Mouse (Mus musculus) MEL (cell line): ENCODE measurements at regions not wholly inside any gene's neighbourhood (a gene's known extent, or its start where the extent isn't known, plus 50 kb on each side); places are given as distances from the start of the nearest gene placed in this dataset.
"Not testable (repeated sequence)": the region's sequence is repeated elsewhere in the genome, so short reads cannot be mapped to it uniquely, and the experiment has no call there.

ENCODE experiments used
- DNase-seq: peaks from one replicate; pipeline ENCODE4 v3.0.0; 2011; ENCODE audit warnings: low read depth, low spot score
- H3K27ac ChIP-seq: 2 replicates; pipeline ENCODE4 v1.5.1; 2012; ENCODE audit warnings: low read depth, mild to moderate bottlenecking, control low read depth, low read length, moderate library complexity; ENCODE audit not compliant: control insufficient read depth
- H3K27me3 ChIP-seq, 2 experiments: fragments of 150-350 bp in 1 of 2; sonication (generic) in 1 of 2; 2 replicates each; pipeline ENCODE4 v1.6.1; 2012; ENCODE audit warnings: low read length in 2 of 2, mild to moderate bottlenecking in 2 of 2, improper control_type of control experiment in 1 of 2, moderate library complexity in 1 of 2; ENCODE audit not compliant: insufficient read depth in 2 of 2, control insufficient read depth in 1 of 2
- H3K36me3 ChIP-seq, 2 experiments: 2 replicates each; pipeline ENCODE4 v1.6.1; 2012 to 2014; ENCODE audit warnings: low read length in 2 of 2, improper control_type of control experiment in 1 of 2, inconsistent platforms in 1 of 2, mild to moderate bottlenecking in 1 of 2; ENCODE audit not compliant: insufficient read depth in 2 of 2, control insufficient read depth in 1 of 2
- H3K4me1 ChIP-seq, 2 experiments: fragments of 150-350 bp in 1 of 2; sonication (generic) in 1 of 2; 2 replicates each; pipeline ENCODE4 v1.6.1; 2012; ENCODE audit warnings: low read length in 2 of 2, improper control_type of control experiment in 1 of 2, mild to moderate bottlenecking in 1 of 2; ENCODE audit not compliant: insufficient read depth in 2 of 2, control insufficient read depth in 1 of 2
- H3K4me3 ChIP-seq, 2 experiments: fragments of 150-350 bp in 1 of 2; sonication (generic) in 1 of 2; 2 replicates each; pipeline ENCODE4 v1.5.1; 2012; ENCODE audit warnings: low read depth in 2 of 2, low read length in 2 of 2, mild to moderate bottlenecking in 2 of 2, moderate library complexity in 2 of 2, control low read depth in 1 of 2, improper control_type of control experiment in 1 of 2; ENCODE audit not compliant: control insufficient read depth in 1 of 2, insufficient read depth in 1 of 2
- H3K79me2 ChIP-seq: 2 replicates; pipeline ENCODE4 v1.6.1; 2012; ENCODE audit warnings: mild to moderate bottlenecking, low read length, moderate library complexity; ENCODE audit not compliant: control insufficient read depth, poor library complexity, insufficient read depth
- H3K9ac ChIP-seq: 2 replicates; pipeline ENCODE4 v1.6.1; 2012; ENCODE audit warnings: low read depth, mild to moderate bottlenecking, control low read depth, low read length, moderate library complexity; ENCODE audit not compliant: control insufficient read depth, poor library complexity, severe bottlenecking
- H3K9me3 ChIP-seq: fragments of 150-350 bp; sonication (generic); replicated peaks from 2 replicates; pipeline ENCODE4 v1.6.1; 2012; ENCODE audit warnings: mild to moderate bottlenecking, low read length, improper control_type of control experiment, moderate library complexity; ENCODE audit not compliant: insufficient read depth
- BHLHE40 ChIP-seq: IDR thresholded peaks from 2 replicates; pipeline ENCODE4 v1.6.1; 2012; ENCODE audit warnings: low read depth, mild to moderate bottlenecking, inconsistent platforms, low read length, improper control_type of control experiment, borderline replicate concordance
- CHD1 ChIP-seq: IDR thresholded peaks from 2 replicates; pipeline ENCODE4 v1.6.1; 2012; ENCODE audit warnings: low read depth, mild to moderate bottlenecking, inconsistent platforms, low read length, improper control_type of control experiment
- CHD2 ChIP-seq: IDR thresholded peaks from 2 replicates; pipeline ENCODE4 v1.6.1; 2011; ENCODE audit warnings: low read length, improper control_type of control experiment
- E2F4 ChIP-seq: IDR thresholded peaks from 2 replicates; pipeline ENCODE4 v1.6.1; 2011; ENCODE audit warnings: low read depth, low read length, improper control_type of control experiment, borderline replicate concordance
- ELF1 ChIP-seq: IDR thresholded peaks from 2 replicates; pipeline ENCODE4 v1.6.1; 2014; ENCODE audit warnings: low read depth, mild to moderate bottlenecking, inconsistent platforms, low read length, improper control_type of control experiment, moderate library complexity
- GABPA ChIP-seq: IDR thresholded peaks from 2 replicates; pipeline ENCODE4 v1.6.1; 2012; ENCODE audit warnings: low read depth, mild to moderate bottlenecking, inconsistent platforms, low read length, improper control_type of control experiment, moderate library complexity
- JUND ChIP-seq: IDR thresholded peaks from 2 replicates; pipeline ENCODE4 v1.6.1; 2011; ENCODE audit warnings: low read depth, mild to moderate bottlenecking, improper control_type of control experiment, low read length
- MAZ ChIP-seq: IDR thresholded peaks from 2 replicates; pipeline ENCODE4 v1.6.1; 2012; ENCODE audit warnings: low read depth, mild to moderate bottlenecking, inconsistent platforms, low read length, improper control_type of control experiment
- MEF2A ChIP-seq: IDR thresholded peaks from 2 replicates; pipeline ENCODE4 v1.6.1; 2014; ENCODE audit warnings: low read depth, mild to moderate bottlenecking, inconsistent platforms, low read length, improper control_type of control experiment; ENCODE audit not compliant: poor library complexity, insufficient replicate concordance, severe bottlenecking; ENCODE audit errors: extremely low read depth
- MXI1 ChIP-seq: IDR thresholded peaks from 2 replicates; pipeline ENCODE4 v1.6.1; 2011; ENCODE audit warnings: mild to moderate bottlenecking, low read depth, low read length, improper control_type of control experiment
- MYB ChIP-seq: IDR thresholded peaks from 2 replicates; pipeline ENCODE4 v1.6.1; 2011; ENCODE audit warnings: mild to moderate bottlenecking, low read depth, low read length, improper control_type of control experiment
- MYC ChIP-seq: IDR thresholded peaks from 2 replicates; pipeline ENCODE4 v1.6.1; 2011; ENCODE audit warnings: low read depth, mild to moderate bottlenecking, low read length, improper control_type of control experiment, moderate library complexity
- POLR2A ChIP-seq, 2 experiments: IDR thresholded peaks; 2 replicates each; pipeline ENCODE4 v1.6.1; 2011 to 2012; ENCODE audit warnings: low read length in 2 of 2, mild to moderate bottlenecking in 2 of 2, control low read depth in 1 of 2, improper control_type of control experiment in 1 of 2, low read depth in 1 of 2, moderate library complexity in 1 of 2; ENCODE audit not compliant: control insufficient read depth in 1 of 2, insufficient read depth in 1 of 2, poor library complexity in 1 of 2
- POLR2AphosphoS2 ChIP-seq: IDR thresholded peaks from 2 replicates; pipeline ENCODE4 v1.6.1; 2011; ENCODE audit warnings: low read length, improper control_type of control experiment
- POLR2AphosphoS5 ChIP-seq: IDR thresholded peaks from 2 replicates; pipeline ENCODE4 v1.6.1; 2012; ENCODE audit warnings: low read depth, borderline replicate concordance, mild to moderate bottlenecking, inconsistent platforms, low read length, moderate library complexity, mixed read lengths
- RCOR1 ChIP-seq: IDR thresholded peaks from 2 replicates; pipeline ENCODE4 v1.6.1; 2012; ENCODE audit warnings: low read depth, mild to moderate bottlenecking, inconsistent platforms, low read length, improper control_type of control experiment
- SIN3A ChIP-seq: IDR thresholded peaks from 2 replicates; pipeline ENCODE4 v1.6.1; 2012; ENCODE audit warnings: low read length, improper control_type of control experiment, inconsistent platforms
- SMC3 ChIP-seq: IDR thresholded peaks from 2 replicates; pipeline ENCODE4 v1.6.1; 2011; ENCODE audit warnings: low read depth, low read length, improper control_type of control experiment
- TAL1 ChIP-seq: IDR thresholded peaks from 2 replicates; pipeline ENCODE4 v1.6.1; 2012; ENCODE audit warnings: mild to moderate bottlenecking, inconsistent platforms, low read length, moderate library complexity, mixed read lengths
- TBP ChIP-seq: IDR thresholded peaks from 2 replicates; pipeline ENCODE4 v1.8.0; 2011; ENCODE audit warnings: low read depth, low read length, improper control_type of control experiment
- USF1 ChIP-seq: IDR thresholded peaks from 2 replicates; pipeline ENCODE4 v1.6.1; 2014; ENCODE audit warnings: low read depth, mild to moderate bottlenecking, inconsistent platforms, low read length, improper control_type of control experiment, moderate library complexity
- USF2 ChIP-seq, 2 experiments: IDR thresholded peaks; 2 replicates each; pipeline ENCODE4 v1.6.1; 2011 to 2012; ENCODE audit warnings: improper control_type of control experiment in 2 of 2, low read length in 2 of 2, borderline replicate concordance in 1 of 2, inconsistent platforms in 1 of 2, low read depth in 1 of 2, mild to moderate bottlenecking in 1 of 2; ENCODE audit not compliant: insufficient read depth in 1 of 2

GRCm38 (mm10) chr1:142108826-142109225 is 1531.6 kb upstream of the B3galt2 start:
- H3K9ac ChIP-seq, H3K27ac ChIP-seq, H3K4me3 ChIP-seq, DNase-seq, H3K36me3 ChIP-seq, H3K27me3 ChIP-seq, H3K4me1 ChIP-seq, H3K9me3 ChIP-seq, H3K79me2 ChIP-seq: not testable (repeated sequence)

- H3K79me2 ChIP-seq, result no peaks in the 10 kb centered on the region
- no peaks in the 10 kb centered on the region for H3K36me3 ChIP-seq
- no peak for DNase-seq
- TF ChIP-seq POLR2AphosphoS5 (no peak), GABPA (no peak), JUND (no peak), TAL1 (no peak), MYC (no peak)
- H3K4me3 ChIP-seq, result no peak overlapping the region
- no peaks in the 10 kb centered on the region for H3K4me1 ChIP-seq
- no peak overlapping the region for H3K9ac ChIP-seq
- H3K27me3 ChIP-seq, result no peaks in the 10 kb centered on the region
- H3K27ac ChIP-seq, result no peak overlapping the region
- no peaks in the 10 kb centered on the region for H3K9me3 ChIP-seq
These were observed 1483.2 kb upstream of the B3galt2 start for GRCm38 (mm10) chr1:142157310-142157709.

GRCm38 (mm10) chr1:142159481-142159880 is 1481.0 kb upstream of the B3galt2 start:
- Histone ChIP-seq H3K9me3 (no peaks in the 10 kb centered on the region), H3K4me1 (no peaks in the 10 kb centered on the region), H3K79me2 (no peaks in the 10 kb centered on the region), H3K36me3 (no peaks in the 10 kb centered on the region), H3K4me3 (no peak overlapping the region), H3K27me3 (no peaks in the 10 kb centered on the region), H3K9ac (no peak overlapping the region), H3K27ac (no peak overlapping the region)
- no peak for TF ChIP-seq TBP
- no peak for TF ChIP-seq ELF1
- no peak for TF ChIP-seq POLR2AphosphoS5
- TF ChIP-seq MYB, result no peak
- no peak for TF ChIP-seq CHD1
- no peak for TF ChIP-seq MEF2A
- no peak for TF ChIP-seq POLR2A (IDR thresholded peaks at IDR 0.05; ENCODE audit: control insufficient read depth in 1 of 2, insufficient read depth in 1 of 2, low read depth in 1 of 2, low read length in 2 of 2, poor library complexity in 1 of 2)
- TF ChIP-seq MAZ, result no peak
- TF ChIP-seq RCOR1, result no peak
- no peak for TF ChIP-seq GABPA
- TF ChIP-seq CHD2, result no peak
- TF ChIP-seq SIN3A, result no peak
- no peak for TF ChIP-seq E2F4
- TF ChIP-seq BHLHE40, result no peak
- TF ChIP-seq MXI1, result no peak
- TF ChIP-seq SMC3, result no peak
- no peak for TF ChIP-seq USF2 (IDR thresholded peaks at IDR 0.05; ENCODE audit: borderline replicate concordance in 1 of 2, insufficient read depth in 1 of 2, low read depth in 1 of 2, low read length in 2 of 2)
- TF ChIP-seq POLR2AphosphoS2, result no peak
- TF ChIP-seq USF1, result no peak
- DNase-seq, result no peak
